Mouse (Mus musculus): ENCODE measurements at regions not wholly inside any gene's neighbourhood (a gene's known extent, or its start where the extent isn't known, plus 50 kb on each side); places are given as distances from the start of the nearest gene placed in this dataset.

DNA sequence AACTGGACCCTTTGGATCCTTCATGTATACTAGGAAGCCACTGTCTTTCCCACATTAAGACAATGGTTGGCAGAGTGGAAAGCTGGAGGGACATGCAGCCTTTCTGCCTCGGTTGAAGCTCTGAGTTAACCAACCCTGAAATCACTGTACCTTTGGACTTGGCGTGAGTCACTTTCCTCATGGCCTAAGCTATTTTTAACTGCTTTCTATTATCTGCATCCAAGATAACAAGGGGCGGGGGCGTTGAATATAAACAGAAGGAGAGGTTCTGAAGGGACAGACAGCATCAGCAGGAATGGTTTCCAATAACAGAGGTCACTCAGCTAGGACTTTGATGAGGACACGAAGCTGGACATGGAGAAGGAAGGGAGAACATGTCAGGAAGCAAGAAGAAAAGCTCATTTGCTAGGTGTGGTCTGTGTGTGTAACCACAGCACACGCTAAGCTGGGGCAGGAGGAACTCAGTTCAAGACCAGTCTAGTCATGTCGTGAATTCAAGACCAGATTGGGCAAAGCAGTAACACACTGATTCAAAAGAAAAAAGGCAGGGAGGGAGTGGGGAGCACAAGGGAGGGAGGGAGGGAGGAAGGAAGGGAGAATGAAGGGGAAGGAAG lies 64.1 kb upstream of the Armc2 start:
- no peaks in the 10 kb centered on the region for H3K36me3 ChIP-seq (ENCODE audit: control insufficient read depth, insufficient read depth, low read length, poor library complexity, severe bottlenecking)

DNA sequence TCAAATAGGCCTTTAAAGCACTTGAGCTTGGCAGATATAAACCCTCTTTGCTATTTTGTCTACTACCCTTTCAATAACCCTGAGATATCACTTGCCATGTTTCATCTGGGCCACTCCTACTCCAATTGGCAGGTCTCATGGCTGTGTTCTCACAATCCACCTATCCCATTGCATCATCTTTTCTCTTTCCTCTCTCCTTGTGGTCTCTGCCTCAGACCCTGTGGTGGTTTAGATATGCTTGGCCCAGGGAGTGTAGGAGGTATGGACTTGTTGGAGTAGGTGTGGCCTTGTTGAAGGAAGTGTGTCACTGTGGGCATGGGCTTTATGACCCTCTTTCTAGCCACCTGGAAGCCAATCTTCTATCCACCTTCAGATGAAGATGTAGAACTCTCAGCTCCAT lies 61.5 kb upstream of the Armc2 start:
- Histone ChIP-seq H3K9me3 (ENCODE audit: control insufficient read depth, insufficient read depth, low read depth, low read length) (no peaks in the 10 kb centered on the region), H3K4me3 (ENCODE audit: insufficient read depth in 1 of 2, low read depth in 1 of 2, low read length in 2 of 2, poor library complexity in 1 of 2, severe bottlenecking in 1 of 2) (no peak overlapping the region), H3K4me1 (ENCODE audit: control insufficient read depth in 2 of 2, insufficient read depth in 2 of 2, low read length in 2 of 2, poor library complexity in 1 of 2) (no peaks in the 10 kb centered on the region), H3K9ac (ENCODE audit: insufficient read depth, low read depth, low read length, poor library complexity, severe bottlenecking) (no peak overlapping the region), H3K27ac (ENCODE audit: insufficient read depth, low read depth, low read length, poor library complexity, severe bottlenecking) (no peak overlapping the region), H3K36me3 (ENCODE audit: control insufficient read depth, insufficient read depth, low read length, poor library complexity, severe bottlenecking) (no peaks in the 10 kb centered on the region)
- no peak for DNase-seq (ENCODE audit: low read depth, low spot score)
- TF ChIP-seq ZC3H11A (IDR thresholded peaks at IDR 0.05; ENCODE audit: borderline replicate concordance, low read depth, low read length): no peak
- no peak for TF ChIP-seq MAFK (IDR thresholded peaks at IDR 0.05; ENCODE audit: insufficient read depth, low read depth, low read length)
- no peak for TF ChIP-seq HCFC1 (IDR thresholded peaks at IDR 0.05; ENCODE audit: borderline replicate concordance, insufficient read depth, low read length)
- no peak for TF ChIP-seq ZNF384 (IDR thresholded peaks at IDR 0.05; ENCODE audit: low read depth, low read length)
- TF ChIP-seq CHD2 (IDR thresholded peaks at IDR 0.05; ENCODE audit: low read depth, low read length): no peak
- in situ Hi-C loops (cut with MboI; ENCODE audit: low sequenced_read_pairs in 2 of 2, unreplicated experiment in 2 of 2): no loop called here

More for the DNA sequence above, 64.1 kb upstream of the Armc2 start:
- DNase-seq (ENCODE audit: low read depth, low spot score): no peak
- no peak for TF ChIP-seq CHD2 (IDR thresholded peaks at IDR 0.05; ENCODE audit: low read depth, low read length)
- no peak for TF ChIP-seq HCFC1 (IDR thresholded peaks at IDR 0.05; ENCODE audit: borderline replicate concordance, insufficient read depth, low read length)
- no peak for TF ChIP-seq ZC3H11A (IDR thresholded peaks at IDR 0.05; ENCODE audit: borderline replicate concordance, low read depth, low read length)
- TF ChIP-seq MAFK (IDR thresholded peaks at IDR 0.05; ENCODE audit: insufficient read depth, low read depth, low read length): no peak
- TF ChIP-seq ZNF384 (IDR thresholded peaks at IDR 0.05; ENCODE audit: low read depth, low read length): no peak
- in situ Hi-C loops (cut with MboI; ENCODE audit: low sequenced_read_pairs in 2 of 2, unreplicated experiment in 2 of 2): no loop called here
- Histone ChIP-seq H3K4me1 (ENCODE audit: control insufficient read depth in 2 of 2, insufficient read depth in 2 of 2, low read length in 2 of 2, poor library complexity in 1 of 2) (no peaks in the 10 kb centered on the region), H3K9me3 (ENCODE audit: control insufficient read depth, insufficient read depth, low read depth, low read length) (no peaks in the 10 kb centered on the region), H3K27ac (ENCODE audit: insufficient read depth, low read depth, low read length, poor library complexity, severe bottlenecking) (no peak overlapping the region), H3K9ac (ENCODE audit: insufficient read depth, low read depth, low read length, poor library complexity, severe bottlenecking) (no peak overlapping the region), H3K4me3 (ENCODE audit: insufficient read depth in 1 of 2, low read depth in 1 of 2, low read length in 2 of 2, poor library complexity in 1 of 2, severe bottlenecking in 1 of 2) (no peak overlapping the region)

DNA sequence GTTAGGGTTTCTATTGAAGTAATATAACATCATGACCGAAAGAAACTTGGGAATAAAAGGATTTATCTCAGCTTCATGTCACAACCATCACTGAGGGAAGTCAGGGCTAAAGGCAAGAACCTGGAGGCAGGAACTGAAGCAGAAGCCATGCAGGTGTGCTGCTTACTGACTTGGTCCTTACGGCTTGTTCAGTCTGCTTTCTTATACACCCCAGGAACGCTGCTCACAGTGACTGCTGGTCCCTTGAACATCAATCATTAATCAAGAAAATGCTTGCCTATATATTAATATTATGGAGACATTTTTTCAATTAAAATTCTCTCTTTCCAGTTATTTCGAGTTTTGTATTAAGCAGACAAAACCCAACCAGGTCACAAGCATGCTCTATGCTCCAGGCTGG lies 58.5 kb upstream of the Armc2 start:
- Histone ChIP-seq H3K4me1 (ENCODE audit: control insufficient read depth in 2 of 2, insufficient read depth in 2 of 2, low read length in 2 of 2, poor library complexity in 1 of 2) (peaks cover 2 to 11% of the 10 kb centered on the region in 2 experiments; a peak in 3 of 4 replicates), H3K9me3 (ENCODE audit: control insufficient read depth, insufficient read depth, low read depth, low read length) (no peaks in the 10 kb centered on the region), H3K36me3 (ENCODE audit: control insufficient read depth, insufficient read depth, low read length, poor library complexity, severe bottlenecking) (no peaks in the 10 kb centered on the region), H3K4me3 (ENCODE audit: insufficient read depth in 1 of 2, low read depth in 1 of 2, low read length in 2 of 2, poor library complexity in 1 of 2, severe bottlenecking in 1 of 2) (no peak overlapping the region), H3K27ac (ENCODE audit: insufficient read depth, low read depth, low read length, poor library complexity, severe bottlenecking) (no peak overlapping the region), H3K9ac (ENCODE audit: insufficient read depth, low read depth, low read length, poor library complexity, severe bottlenecking) (no peak overlapping the region)
- no peak for TF ChIP-seq ZC3H11A (IDR thresholded peaks at IDR 0.05; ENCODE audit: borderline replicate concordance, low read depth, low read length)
- no peak for TF ChIP-seq MAFK (IDR thresholded peaks at IDR 0.05; ENCODE audit: insufficient read depth, low read depth, low read length)
- TF ChIP-seq ZNF384 (IDR thresholded peaks at IDR 0.05; ENCODE audit: low read depth, low read length): no peak
- TF ChIP-seq CHD2 (IDR thresholded peaks at IDR 0.05; ENCODE audit: low read depth, low read length): no peak
- TF ChIP-seq HCFC1 (IDR thresholded peaks at IDR 0.05; ENCODE audit: borderline replicate concordance, insufficient read depth, low read length): no peak
- in situ Hi-C loops (cut with MboI; ENCODE audit: low sequenced_read_pairs in 2 of 2, unreplicated experiment in 2 of 2): no loop called here
- no peak for DNase-seq (ENCODE audit: low read depth, low spot score)

DNA sequence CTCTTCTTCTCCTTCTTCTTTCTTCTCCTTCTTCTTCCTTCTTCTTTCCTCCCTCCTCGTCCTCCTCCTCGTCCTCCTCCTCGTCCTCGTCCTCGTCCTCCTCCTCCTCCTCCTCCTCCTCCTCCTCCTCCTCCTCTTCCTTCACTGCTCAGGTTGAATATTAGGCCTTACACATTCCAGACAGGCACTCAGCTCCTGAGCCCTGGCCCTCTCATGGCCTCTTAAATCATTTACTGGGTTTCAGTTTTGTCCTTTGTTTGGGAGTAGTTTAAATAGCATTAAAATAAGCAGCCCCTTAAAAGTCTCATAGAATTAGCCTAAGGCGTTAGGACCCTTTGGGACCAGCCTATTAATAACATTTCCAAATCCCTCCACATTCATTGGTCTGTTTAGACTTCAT lies 57.3 kb upstream of the Armc2 start:
- no peak overlapping the region for H3K4me3 ChIP-seq (ENCODE audit: insufficient read depth in 1 of 2, low read depth in 1 of 2, low read length in 2 of 2, poor library complexity in 1 of 2, severe bottlenecking in 1 of 2)
- no peaks in the 10 kb centered on the region for H3K9me3 ChIP-seq (ENCODE audit: control insufficient read depth, insufficient read depth, low read depth, low read length)
- no peak for DNase-seq (ENCODE audit: low read depth, low spot score)
- H3K4me1 ChIP-seq (ENCODE audit: control insufficient read depth in 2 of 2, insufficient read depth in 2 of 2, low read length in 2 of 2, poor library complexity in 1 of 2): peaks cover 6 to 23% of the 10 kb centered on the region in 2 experiments; a peak in 3 of 4 replicates
- in situ Hi-C loops (cut with MboI; ENCODE audit: low sequenced_read_pairs in 2 of 2, unreplicated experiment in 2 of 2): no loop called here
- TF ChIP-seq ZC3H11A (IDR thresholded peaks at IDR 0.05; ENCODE audit: borderline replicate concordance, low read depth, low read length): no peak
- no peak for TF ChIP-seq HCFC1 (IDR thresholded peaks at IDR 0.05; ENCODE audit: borderline replicate concordance, insufficient read depth, low read length)
- TF ChIP-seq ZNF384 (IDR thresholded peaks at IDR 0.05; ENCODE audit: low read depth, low read length): no peak
- no peak for TF ChIP-seq MAFK (IDR thresholded peaks at IDR 0.05; ENCODE audit: insufficient read depth, low read depth, low read length)
- no peak for TF ChIP-seq CHD2 (IDR thresholded peaks at IDR 0.05; ENCODE audit: low read depth, low read length)
- H3K36me3 ChIP-seq (ENCODE audit: control insufficient read depth, insufficient read depth, low read length, poor library complexity, severe bottlenecking): no peaks in the 10 kb centered on the region
- H3K27ac ChIP-seq (ENCODE audit: insufficient read depth, low read depth, low read length, poor library complexity, severe bottlenecking): no peak overlapping the region
- H3K9ac ChIP-seq (ENCODE audit: insufficient read depth, low read depth, low read length, poor library complexity, severe bottlenecking): no peak overlapping the region
